Mouse (Mus musculus) stomach, postnatal 0 days (tissue): Measurements from ENCODE around the gene Gm5148.

Experiments
- CTCF ChIP-seq: IDR thresholded peaks from 2 replicates; pipeline ENCODE4 v1.5.1; 2016; ENCODE audit warnings: antibody characterized with exemption, low read depth, mild to moderate bottlenecking, moderate library complexity
- EP300 ChIP-seq: optimal IDR thresholded peaks from 2 replicates; pipeline ENCODE3; 2016; ENCODE audit warnings: antibody characterized with exemption

DNA sequence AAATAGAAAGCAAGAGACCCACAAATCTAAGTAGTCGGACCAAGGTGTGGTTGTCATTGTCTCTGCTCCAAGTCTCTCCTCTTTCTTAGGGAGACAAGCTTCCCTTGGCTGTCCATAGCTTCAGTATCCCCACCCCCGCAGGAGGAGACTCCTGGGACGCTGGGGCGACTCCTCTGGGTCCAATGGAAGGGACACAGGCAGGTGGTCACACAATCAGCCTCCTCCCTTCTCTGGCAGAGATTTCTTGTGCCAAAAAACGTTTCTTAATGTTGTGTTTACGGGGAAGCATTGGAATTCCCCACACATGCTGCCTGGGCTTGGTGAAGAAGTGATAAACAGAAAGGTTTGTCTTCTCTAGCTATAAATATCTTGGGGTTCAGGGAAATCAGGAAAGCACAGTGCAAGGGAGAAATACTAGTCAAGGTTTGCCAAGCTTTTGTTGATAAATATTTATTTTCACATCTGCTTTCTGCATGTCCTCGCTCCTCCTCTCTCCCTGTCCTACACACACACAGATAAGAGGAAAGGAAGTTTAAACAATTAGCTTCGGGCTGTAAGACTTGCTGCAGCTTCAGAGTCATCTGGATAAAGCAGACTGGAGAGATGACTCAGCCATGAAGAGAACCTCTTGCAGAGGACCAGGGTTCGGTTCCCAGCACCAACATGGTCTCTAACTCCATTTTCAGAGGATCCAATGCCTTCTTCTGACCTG, 34.5 kb upstream of the Gm5148 start:
- no peak for TF ChIP-seq EP300
- TF ChIP-seq CTCF: no peak
